Mouse (Mus musculus): ENCODE results near the gene Ints1.
"Not testable (repeated sequence)": the region's sequence is repeated elsewhere in the genome, so short reads cannot be mapped to it uniquely, and the experiment has no call there.

Ints1 gene

GRCm38 (mm10) chr5:139756135-139756534 lies 19.3 kb downstream of the Ints1 start:
- no peak for DNase-seq (ENCODE audit: low read depth, low spot score)

DNA sequence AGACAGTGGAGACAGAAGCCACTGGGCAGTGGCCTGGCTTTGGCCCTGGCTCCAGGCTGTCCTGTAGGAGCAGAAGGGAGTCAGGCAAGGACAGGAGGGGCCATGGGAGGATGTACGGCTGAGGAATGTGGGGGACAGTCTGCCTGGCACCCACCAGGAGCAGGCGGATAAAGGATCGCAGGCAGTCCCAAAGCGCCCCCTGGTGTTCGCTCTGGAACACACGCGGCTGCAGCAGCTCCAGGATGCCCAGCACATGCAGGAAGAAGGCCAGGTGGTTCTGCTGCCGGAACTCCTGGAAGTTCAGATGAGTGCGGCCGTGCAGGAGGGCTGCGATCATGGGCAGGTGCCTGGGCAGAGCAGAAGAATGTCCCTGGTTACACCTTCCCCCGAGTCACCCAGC lies 20.7 kb downstream of the Ints1 start:
- DNase-seq (ENCODE audit: low read depth, low spot score), result peak; percentile 78

- DNase-seq (ENCODE audit: low read depth, low spot score), result peak; percentile 64
Measured at GRCm38 (mm10) chr5:139750535-139750934, 24.9 kb downstream of the Ints1 start.

- no peak for DNase-seq (ENCODE audit: low read depth, low spot score)
Measured at GRCm38 (mm10) chr5:139749413-139750125, 25.9 kb downstream of the Ints1 start.

DNA sequence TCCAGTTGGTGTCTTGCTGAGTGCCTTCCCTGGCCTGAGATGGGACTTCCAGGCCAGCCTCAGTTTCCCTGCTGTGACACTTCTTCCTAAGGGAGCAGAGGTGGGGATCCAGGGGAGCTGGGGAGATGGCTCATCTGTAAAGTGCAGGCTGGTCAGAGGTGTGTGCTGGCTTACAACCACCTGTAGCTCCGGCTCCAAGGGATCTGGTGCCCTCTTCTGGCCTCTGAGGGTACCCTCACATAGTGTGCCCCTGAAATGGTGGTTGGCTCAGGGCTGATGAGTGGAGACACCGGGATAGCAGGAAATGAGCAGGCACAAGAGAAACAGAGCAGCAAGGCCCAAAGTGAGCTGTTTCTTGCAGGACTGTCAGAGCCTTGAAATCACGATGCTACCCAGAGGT lies 29.7 kb downstream of the Ints1 start:
- DNase-seq (ENCODE audit: low read depth, low spot score), result peak; percentile 80

GRCm38 (mm10) chr5:139742640-139743039 lies 32.8 kb downstream of the Ints1 start:
- DNase-seq (ENCODE audit: low read depth, low spot score), result not testable (repeated sequence)

DNA sequence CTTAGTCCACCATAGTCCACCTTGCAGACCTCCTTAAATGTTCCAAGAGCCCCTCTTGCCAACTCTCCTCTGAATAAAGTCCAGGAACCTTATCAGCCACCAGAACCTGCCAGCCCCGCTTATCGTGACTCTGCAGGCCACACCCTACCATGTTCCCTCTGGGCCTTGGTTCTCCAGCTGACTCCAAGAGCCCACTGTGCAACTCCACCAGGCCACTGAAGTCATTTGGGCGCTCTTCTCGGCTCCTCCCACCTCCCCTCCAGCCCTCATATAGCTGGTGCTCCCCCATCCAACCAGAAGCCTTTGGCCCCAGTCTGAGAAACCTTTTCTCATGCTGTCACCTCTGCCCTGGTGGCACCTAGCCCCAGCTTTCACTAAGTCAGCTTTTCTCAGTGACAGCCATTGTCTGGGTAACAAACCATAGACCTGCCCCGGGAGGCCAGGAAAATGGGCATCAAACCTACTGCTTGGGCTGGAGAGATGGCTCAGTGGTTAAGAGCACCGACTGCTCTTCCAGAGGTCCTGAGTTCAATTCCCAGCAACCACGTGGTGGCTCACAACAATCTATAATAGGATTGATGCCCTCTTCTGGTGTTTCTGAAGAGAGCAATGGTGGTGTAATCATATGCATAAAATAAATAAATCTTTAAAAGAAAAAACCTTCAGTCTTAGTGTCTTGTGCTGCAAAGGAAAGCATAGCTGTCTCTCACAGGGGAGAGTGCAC lies 36.7 kb downstream of the Ints1 start:
- no peak for DNase-seq (ENCODE audit: low read depth, low spot score)

DNA sequence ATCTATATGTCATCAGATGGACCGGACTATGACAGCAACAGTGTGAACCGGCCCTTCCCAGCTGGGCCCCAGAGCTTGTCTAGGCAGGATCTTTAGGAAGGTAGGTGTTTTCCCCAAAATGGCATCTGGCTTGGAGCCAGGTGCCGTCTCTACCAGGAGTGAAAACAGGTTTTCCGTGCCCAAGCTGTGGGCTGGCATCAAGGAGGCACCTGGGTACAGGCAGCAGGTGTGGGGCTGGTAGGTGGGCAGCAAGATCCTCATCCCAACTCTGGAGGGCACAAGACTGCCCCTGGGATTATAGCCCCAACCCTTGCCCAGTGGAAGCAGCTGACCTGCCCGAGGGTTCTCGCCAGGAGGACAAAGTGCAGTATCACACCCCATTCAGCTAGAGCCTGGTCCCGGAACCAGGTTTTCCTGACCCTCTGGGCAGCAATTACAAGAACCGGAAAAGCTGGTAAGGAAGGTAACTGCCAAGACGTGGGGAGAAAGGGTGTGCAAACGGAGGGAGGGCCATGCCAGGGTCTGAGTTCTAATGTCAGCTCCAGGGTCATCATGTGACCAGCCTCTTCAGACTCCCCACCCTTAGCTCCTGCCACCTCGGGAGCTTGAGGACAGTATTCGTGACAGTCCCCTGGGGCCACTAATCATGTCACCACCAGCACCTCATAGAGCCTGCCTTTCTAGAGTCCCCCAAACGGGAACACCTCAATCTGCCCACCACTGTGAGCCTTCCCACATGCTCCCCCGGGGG lies 37.5 kb downstream of the Ints1 start:
- no peak for DNase-seq (ENCODE audit: low read depth, low spot score)

GRCm38 (mm10) chr5:139736504-139736940 lies 39.0 kb downstream of the Ints1 start:
- no peak for DNase-seq (ENCODE audit: low read depth, low spot score)

- peak; percentile 99 for DNase-seq (ENCODE audit: low read depth, low spot score)
Measured at GRCm38 (mm10) chr5:139735677-139736503, 39.6 kb downstream of the Ints1 start, which contains the start of gene Micall2. TSS of gene Micall2 (minus strand) at chr5:139736336.

- DNase-seq (ENCODE audit: low read depth, low spot score), result no peak
Measured at GRCm38 (mm10) chr5:139734746-139735145, 40.7 kb downstream of the Ints1 start.

GRCm38 (mm10) chr5:139734016-139734415 lies 41.5 kb downstream of the Ints1 start:
- no peak for DNase-seq (ENCODE audit: low read depth, low spot score)

DNA sequence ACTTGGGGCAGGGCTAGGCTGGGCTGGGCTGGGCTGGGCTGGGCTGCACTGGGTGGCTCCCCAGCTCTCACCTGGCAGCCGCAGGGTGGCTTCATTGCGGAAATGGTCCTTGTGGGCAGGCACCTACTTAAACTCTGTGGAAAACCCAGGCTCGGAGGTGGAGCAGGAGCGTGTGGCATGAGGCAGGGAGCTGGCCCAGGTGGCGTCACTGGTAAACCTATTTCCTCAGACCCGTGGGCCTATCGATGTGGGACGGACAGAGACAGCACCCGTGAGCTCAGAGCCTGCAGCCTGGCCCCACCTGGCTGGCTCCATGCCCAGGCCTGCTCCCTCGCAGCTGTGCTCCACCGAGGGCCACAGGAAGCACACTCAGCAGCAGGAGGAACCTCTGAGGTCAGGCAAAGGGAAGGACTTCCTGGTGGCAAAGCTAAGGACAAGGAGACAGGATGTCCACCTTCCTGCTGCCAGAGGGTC lies 42.8 kb downstream of the Ints1 start:
- no peak for DNase-seq (ENCODE audit: low read depth, low spot score)

DNA sequence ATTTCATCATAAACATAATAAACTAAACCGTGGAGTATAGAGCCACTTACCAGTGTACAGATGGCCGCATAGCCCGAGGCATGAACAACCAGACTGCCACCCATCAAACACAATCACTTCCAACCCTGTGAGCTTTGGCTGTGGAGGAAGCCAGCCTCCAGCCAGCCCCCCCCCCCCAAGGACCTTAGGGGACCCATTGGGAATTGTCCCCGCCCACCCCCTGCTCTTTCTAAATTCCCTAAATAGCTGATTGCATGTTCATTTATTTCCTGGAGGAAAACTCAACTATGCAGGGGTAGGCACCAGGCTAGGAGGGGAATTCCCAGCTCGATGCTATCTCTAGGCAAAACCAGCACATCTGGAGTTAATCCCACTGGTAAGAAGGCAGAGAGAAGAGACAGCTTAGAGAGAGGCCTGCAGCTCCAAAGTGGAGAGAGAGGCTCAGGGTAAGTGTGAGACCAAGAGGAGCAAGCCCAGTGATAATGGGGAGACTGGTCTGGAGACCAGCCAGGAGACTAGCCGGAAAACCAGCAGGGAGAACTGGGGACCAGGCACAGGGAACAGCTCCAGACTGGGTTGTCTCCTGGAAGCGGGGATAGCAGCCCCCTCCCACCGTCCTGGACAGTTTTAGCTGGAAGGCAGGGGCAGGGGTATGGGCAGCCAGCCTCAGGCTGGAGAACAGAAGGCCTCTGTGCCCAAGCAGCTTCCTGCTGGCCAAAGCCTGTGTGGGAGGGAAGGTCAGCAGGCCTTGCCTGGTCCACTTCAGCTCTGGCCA lies 44.6 kb downstream of the Ints1 start:
- DNase-seq (ENCODE audit: low read depth, low spot score), result no peak

- DNase-seq (ENCODE audit: low read depth, low spot score), result peak; percentile 36
Measured at GRCm38 (mm10) chr5:139727261-139727660, 48.2 kb downstream of the Ints1 start.

DNA sequence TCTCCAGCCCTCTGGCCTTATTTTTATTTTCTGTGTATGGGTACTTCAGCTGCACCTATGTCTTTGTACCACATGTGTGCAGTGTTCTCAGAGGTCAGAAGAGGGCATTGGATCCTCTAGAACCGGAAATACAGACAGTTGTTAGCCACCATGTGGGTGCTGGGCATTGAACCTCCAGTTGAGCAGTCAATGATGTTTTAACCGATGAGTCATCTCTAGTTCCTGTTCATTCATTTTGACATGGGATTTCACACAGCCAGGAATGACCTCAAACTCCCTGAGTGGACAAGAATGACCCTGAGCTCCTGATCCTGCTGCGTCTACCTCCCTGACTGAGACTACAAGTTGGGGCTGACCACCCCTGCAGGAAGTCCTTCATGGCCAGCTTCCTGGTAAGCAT lies 49.3 kb downstream of the Ints1 start:
- no peak for DNase-seq (ENCODE audit: low read depth, low spot score)

DNA sequence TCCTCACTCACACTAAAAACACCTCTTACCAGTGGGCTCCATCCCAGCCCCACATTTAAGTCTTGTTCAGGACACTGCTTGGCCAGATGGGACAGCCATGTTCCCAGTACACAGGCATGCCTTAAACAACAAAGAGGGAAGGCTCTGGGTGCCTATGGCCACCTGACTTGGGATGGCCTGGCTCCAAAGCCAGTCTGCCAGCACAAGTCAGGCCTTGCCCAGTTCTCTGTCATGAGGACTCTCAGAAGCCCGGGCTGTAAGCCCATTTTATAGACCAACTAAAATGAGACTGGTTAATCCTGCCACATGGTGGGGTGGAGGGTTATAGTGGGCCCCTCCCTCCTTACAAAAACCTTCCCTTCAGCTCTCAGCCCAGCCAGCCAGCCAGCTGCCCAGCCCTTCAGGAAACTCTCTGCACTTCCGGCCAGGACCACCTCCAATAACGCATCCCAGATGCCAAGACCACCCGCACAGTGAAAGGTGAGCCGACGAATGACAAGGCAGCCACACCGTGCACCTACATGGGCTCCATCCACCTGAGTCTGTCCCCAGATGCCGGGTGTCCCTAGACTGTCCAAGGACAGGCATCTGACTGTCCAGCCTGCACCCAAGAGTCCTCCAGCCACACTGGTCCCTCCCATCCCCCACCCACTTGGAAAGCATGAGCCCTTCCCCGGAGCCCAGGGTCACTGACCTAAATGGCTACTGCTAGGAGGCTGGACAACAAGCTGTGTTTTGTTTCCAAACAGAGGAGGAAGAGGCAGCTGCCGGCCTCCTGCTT lies 50.9 kb downstream of the Ints1 start:
- DNase-seq (ENCODE audit: low read depth, low spot score), result no peak

- DNase-seq (ENCODE audit: low read depth, low spot score), result no peak
Measured at GRCm38 (mm10) chr5:139723113-139723512, 52.4 kb downstream of the Ints1 start.

DNA sequence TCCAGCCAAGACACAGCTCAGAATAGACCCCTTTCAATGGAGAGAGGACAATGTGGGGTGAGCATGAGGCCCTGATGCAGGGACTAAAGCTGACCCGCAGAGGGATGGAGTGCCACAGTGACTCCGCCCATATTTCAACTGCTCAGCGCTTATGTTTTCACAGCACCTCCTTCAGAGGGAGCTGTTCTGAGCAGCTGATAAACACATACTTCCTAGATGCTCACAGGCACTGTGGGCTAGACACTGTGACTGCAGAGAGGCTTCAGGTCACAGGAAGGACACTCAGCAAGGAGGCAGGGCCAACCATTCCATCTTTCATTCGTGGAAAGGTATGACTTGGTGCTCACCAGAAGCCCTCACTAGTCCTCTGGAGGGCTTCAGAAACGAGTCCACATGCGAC lies 52.8 kb downstream of the Ints1 start:
- DNase-seq (ENCODE audit: low read depth, low spot score), result peak; percentile 66

GRCm38 (mm10) chr5:139718949-139719348 lies 56.5 kb downstream of the Ints1 start:
- DNase-seq (ENCODE audit: low read depth, low spot score), result no peak

All from ZHBTc4 (cell line).